Mouse (Mus musculus) small intestine, adult 10 weeks (tissue): ENCODE measurements around the gene Tnfrsf18. TPM values are rescaled to one million over a fixed set of nuclear protein-coding genes. Genes with fewer than 3 reads are reported as not detected.

ENCODE experiments used
- polyA plus RNA-seq: library from polyadenylated mRNA; stranded (reverse); fragments of 350-450 nt; fragmentation: Illumina TruSeq; extraction: RNeasy Lipid Tissue Mini Kit (QIAGEN cat#74804); gene quantifications from one replicate; pipeline ENCODE4 v1.2.3, GENCODE M21; 2014; ENCODE audit warnings: low replicate concordance

Tnfrsf18 gene
- not detected for polyA plus RNA-seq

DNA sequence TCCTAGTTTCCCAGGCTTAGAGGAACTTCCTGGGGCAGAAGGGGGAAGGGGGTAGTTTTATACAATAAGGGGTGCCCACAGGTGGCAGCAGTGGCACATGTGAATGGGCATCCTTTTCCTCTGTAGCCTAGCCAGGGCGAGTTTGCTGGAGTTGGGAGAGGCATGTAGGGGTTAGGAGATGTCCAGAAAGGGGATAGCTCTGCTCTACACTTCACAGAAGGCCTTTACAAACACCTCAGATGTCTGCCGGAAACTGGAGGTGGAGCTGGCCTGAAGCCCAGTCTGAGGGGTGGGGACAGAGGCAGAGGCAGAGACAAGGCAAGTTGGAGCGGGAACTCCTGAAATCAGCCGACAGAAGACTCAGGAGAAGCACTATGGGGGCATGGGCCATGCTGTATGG, at the start of gene Tnfrsf18:
Gene Tnfrsf18, plus strand, starts transcription at position 152 of the 400 bp plus-strand sequence.

DNA sequence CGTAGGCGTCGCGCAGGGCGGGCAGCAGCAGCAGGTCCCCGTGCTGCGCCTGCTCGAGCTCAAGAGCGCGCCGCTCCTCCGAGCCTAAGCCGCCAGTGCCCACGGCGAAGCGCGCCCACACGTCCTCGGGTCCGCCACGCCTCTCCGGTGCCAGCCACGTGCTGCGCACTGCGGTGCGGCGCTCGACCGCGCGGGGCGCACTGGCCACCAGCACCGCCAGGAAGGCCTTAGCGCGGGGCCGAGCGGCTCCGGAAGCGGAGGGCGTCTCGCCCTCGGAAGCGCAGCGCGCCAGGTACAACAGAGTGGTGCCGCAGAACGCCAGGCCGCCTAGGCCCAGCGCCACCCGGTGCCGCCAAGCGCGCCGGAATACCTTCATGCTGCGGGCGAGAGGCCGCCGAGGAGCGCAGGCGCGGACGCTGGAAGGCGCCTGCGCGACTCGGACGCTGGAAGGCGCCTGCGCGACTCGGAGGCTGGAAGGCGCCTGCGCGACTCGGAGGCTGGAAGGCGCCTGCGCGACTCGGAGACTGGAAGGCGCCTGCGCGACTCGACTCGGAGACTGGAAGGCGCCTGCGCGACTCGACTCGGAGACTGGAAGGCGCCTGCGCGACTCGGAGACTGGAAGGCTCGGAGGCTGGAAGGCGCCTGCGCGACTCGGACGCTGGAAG, 33.6 kb upstream of the Tnfrsf18 start, which contains the start of the genes B3galt6 and Sdf4:
Gene B3galt6, minus strand, starts transcription at position 409 of the 665 bp plus-strand sequence.
Gene Sdf4, plus strand, starts transcription at position 632 of the 665 bp plus-strand sequence.

DNA sequence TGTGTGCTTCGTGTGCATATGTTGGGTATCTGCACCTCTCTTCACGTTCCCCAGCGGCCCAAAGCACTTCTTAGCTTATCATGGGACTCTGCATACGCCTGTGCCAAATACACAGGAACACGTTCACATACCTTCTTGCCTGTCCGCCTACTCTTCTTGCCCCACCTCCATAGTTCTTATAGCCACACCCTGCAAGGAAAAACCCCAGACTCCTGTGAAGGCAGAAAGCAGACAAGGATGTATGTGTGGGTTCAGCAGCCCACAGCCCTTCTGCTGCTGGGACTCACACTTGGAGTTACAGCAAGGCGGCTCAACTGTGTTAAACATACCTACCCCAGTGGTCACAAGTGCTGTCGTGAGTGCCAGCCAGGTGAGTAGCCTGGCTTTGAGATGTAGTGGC, 12.3 kb upstream of the Tnfrsf18 start, which contains the start of gene Tnfrsf4:
Gene Tnfrsf4, plus strand, starts transcription at position 207 of the 400 bp plus-strand sequence.

DNA sequence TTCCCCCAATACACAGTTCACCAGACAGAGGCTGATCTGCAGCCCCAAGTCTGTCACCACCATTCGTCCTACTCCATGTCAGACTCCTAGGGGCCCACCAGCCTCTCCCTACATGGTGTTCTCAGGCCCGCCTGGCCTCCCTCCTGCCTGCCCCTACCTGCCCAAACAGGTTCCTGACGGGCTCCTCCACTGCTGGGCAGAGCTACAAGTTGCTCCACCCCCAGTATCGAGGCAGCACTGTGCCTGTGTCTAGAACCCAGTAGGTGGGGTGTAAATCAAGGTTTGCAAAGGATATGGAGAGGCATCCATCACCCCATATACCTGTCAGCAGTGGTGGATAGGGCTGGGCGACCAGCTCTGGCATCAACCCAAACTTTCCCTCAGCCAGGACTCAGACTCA, 33.3 kb downstream of the Tnfrsf18 start, which contains the start of gene Ttll10:
Gene Ttll10, minus strand, starts transcription at position 154 of the 400 bp plus-strand sequence.

Other genes with a start within 250 kb of the Tnfrsf18 start
- 6.6 TPM for gene Tmem88b, start 240.3 kb upstream of the Tnfrsf18 start, polyA plus RNA-seq
- not detected for gene Ankrd65, start 235.7 kb upstream of the Tnfrsf18 start, polyA plus RNA-seq
- 36.0 TPM for gene Mrpl20, start 223.3 kb upstream of the Tnfrsf18 start, polyA plus RNA-seq
- 101 TPM for gene Ccnl2, start 213.7 kb upstream of the Tnfrsf18 start, polyA plus RNA-seq
- 2.4 TPM for gene Aurkaip1, start 194.9 kb upstream of the Tnfrsf18 start, polyA plus RNA-seq
- 22.8 TPM for gene Mxra8, start 186.5 kb upstream of the Tnfrsf18 start, polyA plus RNA-seq
- gene Dvl1, start 178.8 kb upstream of the Tnfrsf18 start, polyA plus RNA-seq, result 2.0 TPM
- gene Tas1r3, start 162.8 kb upstream of the Tnfrsf18 start, polyA plus RNA-seq, result not detected
- 10.8 TPM for gene Cptp, start 156.7 kb upstream of the Tnfrsf18 start, polyA plus RNA-seq
- gene Ints11, start 156.6 kb upstream of the Tnfrsf18 start, polyA plus RNA-seq, result 1.2 TPM
- 0.59 TPM for gene Pusl1, start 134.4 kb upstream of the Tnfrsf18 start, polyA plus RNA-seq
- gene Acap3, start 134.3 kb upstream of the Tnfrsf18 start, polyA plus RNA-seq, result not detected
- 143 TPM for gene Ube2j2, start 82.3 kb upstream of the Tnfrsf18 start, polyA plus RNA-seq
- 15.7 TPM for gene C1qtnf12, start 63.8 kb upstream of the Tnfrsf18 start, polyA plus RNA-seq
- 3.5 TPM for gene B3galt6, start 33.5 kb upstream of the Tnfrsf18 start, polyA plus RNA-seq
- gene Sdf4, start 33.3 kb upstream of the Tnfrsf18 start, polyA plus RNA-seq, result 126 TPM
- gene Tnfrsf4, start 12.3 kb upstream of the Tnfrsf18 start, polyA plus RNA-seq, result not detected
- 0.59 TPM for gene Ttll10, start 33.2 kb downstream of the Tnfrsf18 start, polyA plus RNA-seq
- 1.2 TPM for gene 9430015G10Rik, start 83.8 kb downstream of the Tnfrsf18 start, polyA plus RNA-seq
- not detected for gene Rnf223, start 104.3 kb downstream of the Tnfrsf18 start, polyA plus RNA-seq
- gene Agrn, start 171.3 kb downstream of the Tnfrsf18 start, polyA plus RNA-seq, result 20.5 TPM
- gene Isg15, start 174.7 kb downstream of the Tnfrsf18 start, polyA plus RNA-seq, result not detected
- gene AW011738, start 177.1 kb downstream of the Tnfrsf18 start, polyA plus RNA-seq, result 0.67 TPM
- gene Perm1, start 189.7 kb downstream of the Tnfrsf18 start, polyA plus RNA-seq, result not detected
- gene Plekhn1, start 208.7 kb downstream of the Tnfrsf18 start, polyA plus RNA-seq, result 5.9 TPM
- gene Noc2l, start 209.8 kb downstream of the Tnfrsf18 start, polyA plus RNA-seq, result 2.5 TPM
- not detected for gene Samd11, start 229.5 kb downstream of the Tnfrsf18 start, polyA plus RNA-seq